Mouse (Mus musculus) testis, adult 2 months (tissue): ENCODE data around the gene Cth.

Experiments used
- CTCF ChIP-seq: fragments of 200-500 bp; IDR thresholded peaks from 2 replicates; pipeline ENCODE4 v1.5.1; 2012; ENCODE audit warnings: low read depth, mild to moderate bottlenecking, inconsistent platforms, low read length, moderate library complexity; ENCODE audit not compliant: control insufficient read depth, insufficient read depth, insufficient replicate concordance
- POLR2A ChIP-seq: fragments of 200-500 bp; IDR thresholded peaks from 2 replicates; pipeline ENCODE4 v1.6.1; 2012; ENCODE audit warnings: low read depth, mild to moderate bottlenecking, inconsistent platforms, low read length, moderate library complexity; ENCODE audit not compliant: control insufficient read depth

DNA sequence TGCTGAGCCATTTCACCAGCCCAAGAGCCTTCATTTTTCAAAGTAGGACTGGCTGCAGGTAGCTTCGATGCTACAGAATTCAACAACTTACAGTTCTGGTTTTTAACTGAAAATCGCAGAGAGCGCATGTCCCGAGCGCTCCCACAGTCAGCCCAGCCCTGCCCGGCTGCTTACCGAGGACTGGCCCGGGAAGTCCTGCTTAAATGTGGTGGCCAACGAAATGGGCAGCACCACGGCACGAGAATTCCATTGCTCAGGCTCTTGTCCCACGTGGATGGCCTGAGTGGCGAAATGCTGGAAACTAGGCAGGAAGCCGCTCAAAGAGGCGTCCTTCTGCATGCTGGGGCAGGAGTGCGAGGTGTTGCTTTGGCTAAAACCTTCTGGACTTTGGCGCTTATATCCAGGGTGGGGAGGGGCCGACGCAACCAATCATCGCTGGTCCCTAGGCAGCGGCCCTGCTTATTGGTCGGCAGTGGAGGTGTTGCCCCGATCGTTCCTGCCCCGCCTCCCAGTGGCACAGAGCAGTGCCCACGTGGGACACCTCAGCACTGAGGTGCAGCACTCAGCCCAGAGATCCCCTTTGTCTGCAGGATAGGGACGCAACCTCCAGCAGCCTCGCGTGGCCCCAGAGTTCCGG is at the start of gene Cth:
- TF ChIP-seq CTCF = no peak
- peak; percentile 75; the same call in 1 of the 2 replicates for TF ChIP-seq POLR2A
